Mouse (Mus musculus): ENCODE results near the gene Cabcoco1.

DNA sequence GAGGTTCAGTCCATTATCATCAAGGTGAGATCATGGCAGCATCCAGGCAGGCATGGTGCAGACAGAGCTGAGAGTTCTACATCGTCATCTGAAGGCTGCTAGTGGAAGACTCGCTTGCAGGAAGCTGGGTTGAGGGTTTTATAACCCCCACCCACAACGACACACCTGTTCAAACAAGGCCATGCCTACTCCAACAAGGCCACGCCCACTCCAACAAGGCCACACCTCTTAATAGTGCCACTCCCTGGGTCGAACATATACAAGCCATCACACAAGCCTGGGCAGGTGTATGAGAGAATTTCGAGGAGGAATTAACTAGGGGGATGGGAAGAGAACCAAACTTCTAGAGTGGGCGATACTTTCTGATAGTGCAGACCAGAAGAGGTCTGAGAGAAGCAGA, 153.6 kb downstream of the Cabcoco1 start:
- no peak for TF ChIP-seq ZNF384 (IDR thresholded peaks at IDR 0.05; ENCODE audit: low read depth, low read length)
- TF ChIP-seq HCFC1 (IDR thresholded peaks at IDR 0.05; ENCODE audit: borderline replicate concordance, insufficient read depth, low read length): no peak
